Mouse (Mus musculus) lung, adult 2 months (tissue): ENCODE measurements around the gene Atp6ap1. TPM values are rescaled to one million over a fixed set of nuclear protein-coding genes. Genes with fewer than 3 reads are reported as not detected.

ENCODE experiments used
- DNase-seq: peaks from one replicate; pipeline ENCODE4 v3.0.0; 2022
- H3K4me1 ChIP-seq: fragments of 200-500 bp; 2 replicates; pipeline ENCODE4 v1.6.1; 2011; ENCODE audit warnings: low read length; ENCODE audit not compliant: control insufficient read depth, insufficient read depth
- H3K4me3 ChIP-seq: fragments of 200-500 bp; replicated peaks from 2 replicates; pipeline ENCODE3; 2011; ENCODE audit warnings: low read depth, mild to moderate bottlenecking, control low read depth, low read length; ENCODE audit errors: extremely low read depth
- CTCF ChIP-seq: fragments of 200-500 bp; IDR thresholded peaks from 2 replicates; pipeline ENCODE4 v1.5.1; 2011; ENCODE audit warnings: mild to moderate bottlenecking, low read length, control low read depth; ENCODE audit not compliant: insufficient read depth
- POLR2A ChIP-seq: fragments of 200-500 bp; IDR thresholded peaks from 2 replicates; pipeline ENCODE4 v1.6.1; 2011; ENCODE audit warnings: low read depth, mild to moderate bottlenecking, control low read depth, low read length, borderline replicate concordance; ENCODE audit errors: extremely low read depth
- WGBS: fragments of 180-500 bp; shearing (Covaris S2); methylation state at CpG from one replicate; pipeline ENCODE4 v1.1.7; 2018; 5-methylcytosine and 5-hydroxymethylcytosine counted together
- polyA plus RNA-seq: library from polyadenylated mRNA; depleted of rRNA; stranded (reverse); fragments of >200 nt; gene quantifications from 2 replicates; pipeline ENCODE4 v1.2.3, GENCODE M21; 2012; rRNA removed

Gene Atp6ap1
- polyA plus RNA-seq, 1 experiment: 452 TPM

- no peak for DNase-seq
- no peaks in the 10 kb centered on the region; the same call in 1 of the 2 replicates for H3K4me1 ChIP-seq
- WGBS: 68% methylated on average over 3 of the region's 3 CpGs
- H3K4me3 ChIP-seq: no peak overlapping the region
- no peak for TF ChIP-seq POLR2A
- TF ChIP-seq CTCF: no peak
These were observed 2.8 kb downstream of the Atp6ap1 start for GRCm38 (mm10) chrX:74299721-74300120.

DNA sequence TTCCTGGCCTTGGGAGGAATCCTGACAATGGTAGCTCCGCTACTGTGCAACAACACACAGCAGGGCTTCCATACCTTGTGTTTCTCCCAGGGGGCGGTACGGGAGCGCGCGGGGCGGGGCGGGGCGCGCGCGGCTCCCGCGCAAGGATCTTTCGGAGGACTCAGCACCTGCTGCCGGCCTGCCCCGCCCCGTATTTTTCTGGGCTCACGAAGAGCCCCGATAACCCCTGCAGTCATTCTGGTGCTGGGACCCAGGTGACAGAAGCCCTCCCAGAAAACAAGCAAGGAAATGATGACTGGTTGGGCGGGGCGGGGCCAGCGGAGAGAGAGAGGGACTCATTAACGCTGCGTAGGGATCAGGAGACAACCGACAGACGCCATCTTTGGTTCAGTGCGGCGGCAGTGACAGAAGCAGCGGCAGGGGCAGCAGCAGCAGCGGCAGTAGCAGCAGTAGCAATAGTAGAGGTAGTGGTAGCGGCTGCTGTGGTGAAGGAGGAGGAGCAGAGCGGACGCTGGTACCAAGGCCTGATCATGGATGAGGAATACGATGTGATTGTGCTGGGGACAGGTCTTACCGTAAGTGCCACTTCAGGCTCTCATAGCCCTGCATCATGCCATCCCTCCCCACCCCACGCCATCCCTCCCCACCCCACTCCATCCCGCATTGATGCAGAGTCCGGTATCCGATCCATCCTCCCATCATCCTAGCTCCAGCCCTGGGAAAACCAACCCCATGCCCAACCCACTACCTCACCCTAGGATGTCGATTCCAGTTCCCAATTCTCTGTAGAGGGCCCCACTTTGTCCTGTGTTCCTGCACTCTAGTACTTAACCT, 8.2 kb downstream of the Atp6ap1 start, which contains the start of gene Gdi1:
TSS of gene Gdi1 (plus strand) at position 132 of the 834 bp plus-strand sequence.
- DNase-seq: peak; percentile 76
- 22% methylated on average over 39 of the region's 41 CpGs for WGBS

DNA sequence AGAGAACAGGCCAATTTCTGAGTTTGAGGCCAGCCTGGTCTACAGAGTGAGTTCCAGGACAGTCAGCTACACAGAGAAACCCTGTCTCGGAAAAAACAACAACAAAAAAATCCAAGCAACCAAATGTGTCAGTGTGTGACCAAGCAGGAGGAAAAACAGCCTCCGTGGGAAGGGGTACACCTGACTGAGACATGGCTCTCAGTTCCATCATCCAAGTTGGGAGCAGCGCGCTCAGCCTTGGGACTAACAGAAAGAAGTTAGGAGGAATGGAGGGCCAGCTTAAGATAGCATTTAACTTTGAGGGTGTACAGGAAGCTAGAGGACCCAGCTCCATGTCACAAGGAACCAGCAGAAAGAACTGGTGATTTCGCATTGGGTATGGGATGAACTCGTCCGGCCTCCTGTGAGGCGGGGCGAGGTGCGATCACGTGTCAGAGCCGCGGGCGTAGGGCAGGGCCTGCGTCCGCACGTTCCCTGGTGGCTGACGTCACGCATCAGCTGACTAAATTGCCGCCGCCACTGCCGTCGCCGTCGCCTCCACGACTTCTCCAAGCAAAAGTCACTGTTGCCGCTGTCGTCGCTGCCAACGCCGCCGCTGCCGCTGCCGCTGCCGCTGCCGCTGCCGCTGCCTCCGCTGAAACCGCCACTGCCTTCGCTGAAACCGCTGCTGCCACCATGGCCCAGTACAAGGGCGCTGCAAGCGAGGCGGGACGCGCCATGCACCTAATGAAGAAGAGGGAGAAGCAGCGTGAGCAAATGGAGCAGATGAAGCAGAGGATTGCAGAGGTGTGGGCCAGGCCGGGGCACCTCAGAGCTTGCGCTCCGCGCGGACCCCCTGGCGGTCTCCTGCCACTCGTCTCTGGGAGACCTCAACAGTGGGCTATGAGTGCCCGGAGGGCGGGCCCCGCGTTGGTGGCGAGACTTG, 15.9 kb downstream of the Atp6ap1 start, which contains the start of gene Fam50a:
TSS of gene Fam50a (plus strand) at position 494 of the 925 bp plus-strand sequence.
- TF ChIP-seq CTCF (no peak), POLR2A (peak; percentile 79; the same call in 1 of the 2 replicates)
- Histone ChIP-seq H3K4me1 (no peaks in the 10 kb centered on the region; the same call in 1 of the 2 replicates), H3K4me3 (peak within 1 kb of the TSS; percentile 93)
- WGBS: 29% methylated on average over 59 of the region's 59 CpGs
- peak; percentile 81 for DNase-seq

More for the DNA sequence above, 8.2 kb downstream of the Atp6ap1 start, which contains the start of gene Gdi1:
- Histone ChIP-seq H3K4me3 (peak within 1 kb of the TSS; percentile 99), H3K4me1 (no peaks in the 10 kb centered on the region)
- no peak for TF ChIP-seq CTCF
- peak; percentile 97 for TF ChIP-seq POLR2A

GRCm38 (mm10) chrX:74328725-74329161, 31.8 kb downstream of the Atp6ap1 start, which contains the start of gene Plxna3:
Plxna3 (plus strand) TSS chrX:74329066.
- peak within 1 kb of the TSS; percentile 55 for H3K4me3 ChIP-seq
- TF ChIP-seq POLR2A (no peak), CTCF (no peak)
- H3K4me1 ChIP-seq: no peaks in the 10 kb centered on the region
- 31% methylated on average over 30 of the region's 30 CpGs for WGBS
- peak; percentile 70 for DNase-seq

DNA sequence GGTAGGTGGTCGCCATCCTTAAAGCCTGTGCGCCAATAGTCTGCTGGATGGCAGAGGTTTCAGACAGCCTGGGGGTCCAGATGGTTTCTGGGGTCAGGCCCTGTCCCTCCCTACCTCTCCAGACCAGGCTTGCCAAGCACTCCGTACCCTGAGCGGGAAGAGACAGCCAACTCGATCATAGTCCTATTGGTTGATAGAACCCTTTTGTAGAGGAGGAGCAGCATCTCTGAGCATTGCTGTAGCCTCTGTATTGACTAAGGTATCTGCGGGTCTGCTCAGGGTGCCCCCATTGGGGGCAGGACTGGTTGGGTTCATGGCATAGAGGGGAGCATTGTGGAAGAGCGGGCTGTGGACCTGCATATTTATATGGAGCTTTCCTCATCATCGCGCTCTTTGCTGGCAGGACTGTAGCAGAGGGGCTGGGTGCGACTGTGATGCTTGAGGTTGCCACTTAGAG, 32.3 kb downstream of the Atp6ap1 start:
- DNase-seq: no peak
- WGBS: 36% methylated on average over 10 of the region's 10 CpGs
- TF ChIP-seq CTCF: no peak
- TF ChIP-seq POLR2A: no peak
- H3K4me3 ChIP-seq: peak overlapping the region; percentile 55
- H3K4me1 ChIP-seq: no peaks in the 10 kb centered on the region

GRCm38 (mm10) chrX:74330166-74330930, 33.5 kb downstream of the Atp6ap1 start:
- 37% methylated on average over 2 of the region's 2 CpGs for WGBS
- TF ChIP-seq CTCF (no peak), POLR2A (no peak)
- Histone ChIP-seq H3K4me1 (no peaks in the 10 kb centered on the region), H3K4me3 (no peak overlapping the region)
- DNase-seq: no peak

DNA sequence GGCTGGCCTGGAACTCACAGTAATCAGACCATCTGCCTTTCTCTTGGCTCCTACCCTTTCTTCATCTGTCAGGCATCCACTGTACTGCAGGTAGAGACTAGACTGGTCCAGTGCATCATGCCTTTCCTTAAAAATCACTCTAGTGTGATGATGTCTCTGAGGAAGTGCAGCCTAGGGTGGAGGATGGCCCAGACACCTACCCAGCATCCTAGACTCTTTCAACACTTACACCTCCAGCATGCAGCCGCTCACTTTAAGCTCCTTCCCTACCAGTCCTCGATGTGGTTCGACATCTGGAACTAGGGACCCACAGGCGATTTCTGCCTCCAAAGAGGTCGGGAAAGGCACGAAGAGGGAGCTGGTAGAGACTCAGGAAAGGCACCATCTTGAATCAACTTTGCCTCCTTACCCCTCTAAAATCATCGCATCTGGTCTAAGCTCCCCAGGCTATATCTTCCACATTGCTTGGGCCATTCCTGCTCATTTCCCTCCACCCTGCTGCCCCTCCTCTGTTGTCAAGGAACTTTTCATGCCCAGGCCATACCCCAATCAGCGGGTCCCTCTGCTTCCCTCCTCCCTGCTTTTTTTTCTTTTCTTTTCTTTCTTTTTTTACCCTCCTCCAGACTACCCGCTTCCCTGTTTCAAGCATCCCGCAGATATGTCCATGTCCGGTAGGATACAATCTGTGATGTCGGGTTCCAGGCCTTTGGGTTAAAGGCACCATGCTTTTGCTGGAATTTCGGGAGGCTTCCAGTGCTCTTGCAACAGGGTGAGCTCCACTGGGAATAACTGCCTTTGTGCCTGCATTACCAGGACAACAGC, 56.0 kb downstream of the Atp6ap1 start:
- no peak for DNase-seq
- peaks cover 5% of the 10 kb centered on the region for H3K4me1 ChIP-seq
- 37% methylated on average over 13 of the region's 13 CpGs for WGBS
- peak overlapping the region; percentile 65 for H3K4me3 ChIP-seq
- TF ChIP-seq CTCF: no peak
- no peak for TF ChIP-seq POLR2A

- WGBS: 38% methylated on average over 17 of the region's 22 CpGs
- peaks cover 5% of the 10 kb centered on the region for H3K4me1 ChIP-seq
- TF ChIP-seq CTCF (no peak), POLR2A (peak; percentile 73; the same call in 1 of the 2 replicates)
- DNase-seq: peak; percentile 69
- H3K4me3 ChIP-seq: peak within 1 kb of the TSS; percentile 65
These were observed 56.5 kb downstream of the Atp6ap1 start, which contains the start of gene Lage3 for GRCm38 (mm10) chrX:74353467-74353770. Lage3 (minus strand) TSS chrX:74353618.

Other genes with a start within 250 kb of the Atp6ap1 start
- not detected in 2 replicates for gene Opn1mw, start 169.6 kb upstream of the Atp6ap1 start, polyA plus RNA-seq
- gene Mecp2, start 161.7 kb upstream of the Atp6ap1 start, polyA plus RNA-seq: 6.8 and 7.4 TPM in 2 replicates
- not detected in 2 replicates for gene Tex28, start 129.3 kb upstream of the Atp6ap1 start, polyA plus RNA-seq
- not detected in 2 replicates for gene Tktl1, start 119.8 kb upstream of the Atp6ap1 start, polyA plus RNA-seq
- 579 and 648 TPM in 2 replicates for gene Flna, start 47.3 kb upstream of the Atp6ap1 start, polyA plus RNA-seq
- 63.1 and 63.9 TPM in 2 replicates for gene Emd, start 42.4 kb upstream of the Atp6ap1 start, polyA plus RNA-seq
- gene Rpl10, start 26.3 kb upstream of the Atp6ap1 start, polyA plus RNA-seq: 1,085 and 1,289 TPM in 2 replicates
- 99.6 and 108 TPM in 2 replicates for gene Taz, start 15.2 kb upstream of the Atp6ap1 start, polyA plus RNA-seq
- gene Dnase1l1, start 14.8 kb upstream of the Atp6ap1 start, polyA plus RNA-seq: 26.1 and 38.3 TPM in 2 replicates
- gene Gdi1, start 7.9 kb downstream of the Atp6ap1 start, polyA plus RNA-seq: 143 and 212 TPM in 2 replicates
- 11.1 and 12.9 TPM in 2 replicates for gene Fam50a, start 15.9 kb downstream of the Atp6ap1 start, polyA plus RNA-seq
- 12.9 and 14.5 TPM in 2 replicates for gene Plxna3, start 32.0 kb downstream of the Atp6ap1 start, polyA plus RNA-seq
- gene Lage3, start 56.5 kb downstream of the Atp6ap1 start, polyA plus RNA-seq: 31.8 and 42.1 TPM in 2 replicates
- gene Ubl4a, start 76.1 kb downstream of the Atp6ap1 start, polyA plus RNA-seq: 25.6 and 32.0 TPM in 2 replicates
- gene Slc10a3, start 76.3 kb downstream of the Atp6ap1 start, polyA plus RNA-seq: 20.3 and 23.5 TPM in 2 replicates
- 50.9 and 53.3 TPM in 2 replicates for gene Fam3a, start 96.2 kb downstream of the Atp6ap1 start, polyA plus RNA-seq
- gene Ikbkg, start 96.2 kb downstream of the Atp6ap1 start, polyA plus RNA-seq: 15.2 and 20.2 TPM in 2 replicates
- 26.4 and 49.2 TPM in 2 replicates for gene G6pdx, start 132.1 kb downstream of the Atp6ap1 start, polyA plus RNA-seq
- gene Gm6880, start 184.3 kb downstream of the Atp6ap1 start, polyA plus RNA-seq: not detected in 2 replicates